Mouse (Mus musculus) embryonic facial prominence, embryonic 11.5 days (tissue): Measurements from ENCODE around the gene Catsperd. TPM values are rescaled to one million over a fixed set of nuclear protein-coding genes. Genes with fewer than 3 reads are reported as not detected.
A peak's percentile ranks its signal among the peaks of the same experiment; 100 is the strongest.

Source experiments
- ATAC-seq: fragments of 200-750 bp; cut with Nextera tagmentation; replicated peaks from 2 replicates; pipeline ENCODE4 v1.8.0; 2017; ENCODE audit warnings: low read depth; ENCODE audit not compliant: insufficient number of reproducible peaks, low FRiP score, low TSS enrichment
- DNase-seq: peaks from one replicate; pipeline ENCODE4 v3.0.0-alpha.2; 2015; ENCODE audit warnings: low spot score
- H3K27ac ChIP-seq: fragments of 300-500 bp; sonication (generic); replicated peaks from 2 replicates; pipeline ENCODE4 v1.5.1; 2014; ENCODE audit warnings: mild to moderate bottlenecking, low read depth, low read length, control low read depth
- H3K27me3 ChIP-seq: fragments of 300-500 bp; sonication (generic); 2 replicates; pipeline ENCODE4 v1.6.1; 2014; ENCODE audit warnings: mild to moderate bottlenecking, low read length, moderate library complexity, mixed read lengths; ENCODE audit not compliant: control insufficient read depth, insufficient read depth
- H3K36me3 ChIP-seq: fragments of 300-500 bp; sonication (generic); replicated peaks from 2 replicates; pipeline ENCODE4 v1.6.1; 2014; ENCODE audit warnings: low read depth, mild to moderate bottlenecking, low read length, moderate library complexity, mixed read lengths; ENCODE audit not compliant: control insufficient read depth, insufficient read depth
- H3K4me1 ChIP-seq: fragments of 300-500 bp; sonication (generic); 2 replicates; pipeline ENCODE4 v1.6.1; 2014; ENCODE audit warnings: low read length, mixed read lengths; ENCODE audit not compliant: control insufficient read depth, insufficient read depth
- H3K4me2 ChIP-seq: fragments of 300-500 bp; sonication (generic); 2 replicates; pipeline ENCODE4 v1.6.1; 2014; ENCODE audit warnings: low read depth, mild to moderate bottlenecking, control low read depth, low read length, moderate library complexity
- H3K4me3 ChIP-seq: fragments of 300-500 bp; sonication (generic); 2 replicates; pipeline ENCODE4 v1.5.1; 2014; ENCODE audit warnings: low read depth, low read length, control low read depth
- H3K9ac ChIP-seq: fragments of 300-500 bp; sonication (generic); replicated peaks from 2 replicates; pipeline ENCODE4 v1.6.1; 2014; ENCODE audit warnings: mild to moderate bottlenecking, control low read depth, low read length
- H3K9me3 ChIP-seq: fragments of 300-500 bp; sonication (generic); replicated peaks from 2 replicates; pipeline ENCODE4 v1.6.1; 2016; ENCODE audit warnings: mild to moderate bottlenecking, low read length, inconsistent platforms, mixed read lengths; ENCODE audit not compliant: control insufficient read depth
- WGBS: fragments of 180-500 bp; shearing (Covaris S2); extraction: QIAGEN DNeasy Blood & Tissue Kit; methylation state at CpG from one replicate; pipeline ENCODE4 v1.1.7; 2014; 5-methylcytosine and 5-hydroxymethylcytosine counted together
- polyA plus RNA-seq: library from polyadenylated mRNA; unstranded; fragments of >200 nt; fragmentation: Nextera tagmentation; extraction: Ambion mirVana; gene quantifications from 2 replicates; pipeline ENCODE4 v1.2.1, GENCODE M21; 2014

Catsperd gene
- polyA plus RNA-seq, result 0.70 and 0.71 TPM in 2 replicates

GRCm38 (mm10) chr17:56627530-56628277 lies at the start of gene Catsperd:
Gene Catsperd (plus strand): TSS chr17:56628143.
- peak; percentile 55 for DNase-seq
- Histone ChIP-seq H3K4me2 (peak within 1 kb of the TSS; percentile 76), H3K9ac (peak within 1 kb of the TSS; percentile 62), H3K27me3 (no peaks in the 10 kb centered on the region), H3K4me1 (no peaks in the 10 kb centered on the region), H3K4me3 (peak within 1 kb of the TSS; percentile 81), H3K27ac (peak within 1 kb of the TSS; percentile 59), H3K9me3 (no peaks in the 10 kb centered on the region), H3K36me3 (no peaks in the 10 kb centered on the region; the same call in none of the 2 replicates)
- ATAC-seq, result peak; percentile 46
- WGBS, result 9% methylated on average over 26 of the region's 26 CpGs

- peak overlapping the region; percentile 85 for H3K9ac ChIP-seq
- 93% methylated on average over 1 of the region's 1 CpGs for WGBS
- no peak for ATAC-seq
- H3K4me1 ChIP-seq, result peaks cover 7% of the 10 kb centered on the region; the same call in 1 of the 2 replicates
- H3K4me2 ChIP-seq, result peak overlapping the region; percentile 81
- no peaks in the 10 kb centered on the region for H3K9me3 ChIP-seq
- DNase-seq, result no peak
- H3K27ac ChIP-seq, result no peak overlapping the region
- peak overlapping the region; percentile 94 for H3K4me3 ChIP-seq
- H3K27me3 ChIP-seq, result no peaks in the 10 kb centered on the region
- H3K36me3 ChIP-seq, result peaks cover 18% of the 10 kb centered on the region
These were observed 44.9 kb upstream of the Catsperd start for GRCm38 (mm10) chr17:56583071-56583470.

- peak overlapping the region; percentile 94 for H3K4me3 ChIP-seq
- H3K27me3 ChIP-seq, result no peaks in the 10 kb centered on the region
- peak overlapping the region; percentile 81 for H3K4me2 ChIP-seq
- H3K36me3 ChIP-seq, result peaks cover 18% of the 10 kb centered on the region
- no peaks in the 10 kb centered on the region for H3K9me3 ChIP-seq
- WGBS, result 5% methylated on average over 31 of the region's 33 CpGs
- H3K27ac ChIP-seq, result peak overlapping the region; percentile 60
- H3K4me1 ChIP-seq, result peaks cover 7% of the 10 kb centered on the region; the same call in 1 of the 2 replicates
- peak overlapping the region; percentile 85 for H3K9ac ChIP-seq
- ATAC-seq (no peak), DNase-seq (peak; percentile 44)
These were observed 44.2 kb upstream of the Catsperd start for GRCm38 (mm10) chr17:56583611-56584256.

GRCm38 (mm10) chr17:56584257-56585130 lies 43.4 kb upstream of the Catsperd start, which contains the start of the genes Safb2 and Safb:
Gene Safb2 (minus strand): TSS chr17:56584585.
Gene Safb (plus strand): TSS chr17:56584825.
- Histone ChIP-seq H3K27ac (peak within 1 kb of the TSS; percentile 86), H3K27me3 (no peaks in the 10 kb centered on the region), H3K4me1 (peaks cover 7% of the 10 kb centered on the region; the same call in 1 of the 2 replicates), H3K9ac (peak within 1 kb of the TSS; percentile 92), H3K9me3 (no peaks in the 10 kb centered on the region), H3K4me2 (peak within 1 kb of the TSS; percentile 81), H3K36me3 (peaks cover 22% of the 10 kb centered on the region), H3K4me3 (peak within 1 kb of the TSS; percentile 94)
- peak; percentile 99 for DNase-seq
- WGBS, result under 1% methylated on average over 99 of the region's 101 CpGs
- peak; percentile 94 for ATAC-seq

- peaks cover 25% of the 10 kb centered on the region for H3K36me3 ChIP-seq
- WGBS, result under 1% methylated on average over 61 of the region's 61 CpGs
- H3K27ac ChIP-seq, result peak overlapping the region; percentile 86
- H3K4me1 ChIP-seq, result peaks cover 7% of the 10 kb centered on the region; the same call in 1 of the 2 replicates
- H3K4me3 ChIP-seq, result peak overlapping the region; percentile 94
- no peaks in the 10 kb centered on the region for H3K27me3 ChIP-seq
- no peak; the same call in 1 of the 2 replicates for ATAC-seq
- peak; percentile 56 for DNase-seq
- peak overlapping the region; percentile 76 for H3K4me2 ChIP-seq
- H3K9me3 ChIP-seq, result no peaks in the 10 kb centered on the region
- peak overlapping the region; percentile 92 for H3K9ac ChIP-seq
These were observed 42.6 kb upstream of the Catsperd start for GRCm38 (mm10) chr17:56585171-56585821.

GRCm38 (mm10) chr17:56587773-56588172 lies 40.2 kb upstream of the Catsperd start:
- Histone ChIP-seq H3K27me3 (no peaks in the 10 kb centered on the region), H3K4me2 (no peak overlapping the region), H3K4me3 (no peak overlapping the region), H3K36me3 (peaks cover 22% of the 10 kb centered on the region), H3K9ac (no peak overlapping the region), H3K4me1 (peaks cover 7% of the 10 kb centered on the region; the same call in 1 of the 2 replicates), H3K27ac (no peak overlapping the region), H3K9me3 (no peaks in the 10 kb centered on the region)
- ATAC-seq (no peak), DNase-seq (no peak)
- WGBS, result 63% methylated on average over 1 of the region's 1 CpGs

GRCm38 (mm10) chr17:56588921-56589320 lies 39.0 kb upstream of the Catsperd start:
- Histone ChIP-seq H3K27ac (no peak overlapping the region), H3K36me3 (peaks cover 25% of the 10 kb centered on the region), H3K27me3 (no peaks in the 10 kb centered on the region), H3K9me3 (no peaks in the 10 kb centered on the region), H3K4me3 (no peak overlapping the region), H3K9ac (no peak overlapping the region), H3K4me2 (no peak overlapping the region), H3K4me1 (peaks cover 7% of the 10 kb centered on the region; the same call in 1 of the 2 replicates)
- no peak for ATAC-seq
- no peak for DNase-seq
- 98% methylated on average over 4 of the region's 4 CpGs for WGBS
